Mouse (Mus musculus) embryonic fibroblast, embryonic 13.5 days (primary cell): ENCODE results near the gene Anxa9. TPM values are rescaled to one million over a fixed set of nuclear protein-coding genes. Genes with fewer than 3 reads are reported as not detected.

ENCODE experiments used
- H3K27ac ChIP-seq: 2 replicates; pipeline ENCODE4 v1.5.1; 2012; ENCODE audit warnings: low read length, control low read depth, inconsistent platforms; ENCODE audit not compliant: insufficient read depth
- H3K4me1 ChIP-seq: 2 replicates; pipeline ENCODE4 v1.6.1; 2011; ENCODE audit warnings: low read length; ENCODE audit not compliant: control insufficient read depth, insufficient read depth
- H3K4me3 ChIP-seq: 2 replicates; pipeline ENCODE4 v1.5.1; 2011; ENCODE audit warnings: mild to moderate bottlenecking, control low read depth, low read length; ENCODE audit not compliant: insufficient read depth
- CTCF ChIP-seq: IDR thresholded peaks from 2 replicates; pipeline ENCODE4 v1.5.1; 2011; ENCODE audit warnings: mild to moderate bottlenecking, control low read depth, low read length, moderate library complexity, borderline replicate concordance; ENCODE audit not compliant: insufficient read depth
- POLR2A ChIP-seq: IDR thresholded peaks from 2 replicates; pipeline ENCODE4 v1.6.1; 2011; ENCODE audit warnings: low read depth, mild to moderate bottlenecking, control low read depth, low read length, moderate library complexity
- polyA plus RNA-seq: library from polyadenylated mRNA; stranded (reverse); fragments of >200 nt; gene quantifications from 2 replicates; pipeline ENCODE4 v1.2.4, GENCODE M21; 2011; ENCODE audit warnings: low read depth; ENCODE audit not compliant: missing spikeins, insufficient read length

Anxa9 gene
- polyA plus RNA-seq, 1 experiment: 0.79 TPM

GRCm38 (mm10) chr3:95295321-95296102 lies 11.5 kb downstream of the Anxa9 start:
- TF ChIP-seq CTCF: no peak
- TF ChIP-seq POLR2A: no peak
- Histone ChIP-seq H3K4me1 (no peaks in the 10 kb centered on the region), H3K4me3 (no peak overlapping the region), H3K27ac (no peak overlapping the region)

- no peak overlapping the region for H3K4me3 ChIP-seq
- no peak overlapping the region for H3K27ac ChIP-seq
- H3K4me1 ChIP-seq: no peaks in the 10 kb centered on the region
- TF ChIP-seq POLR2A (no peak), CTCF (no peak)
Observed at GRCm38 (mm10) chr3:95294718-95295117, 12.3 kb downstream of the Anxa9 start.

- Histone ChIP-seq H3K27ac (no peak overlapping the region), H3K4me3 (no peak overlapping the region), H3K4me1 (no peaks in the 10 kb centered on the region)
- TF ChIP-seq CTCF: no peak
- TF ChIP-seq POLR2A: no peak
Observed at GRCm38 (mm10) chr3:95294316-95294715, 12.7 kb downstream of the Anxa9 start.

- TF ChIP-seq POLR2A: no peak
- no peak for TF ChIP-seq CTCF
- no peak overlapping the region for H3K27ac ChIP-seq
- H3K4me3 ChIP-seq: no peak overlapping the region
- H3K4me1 ChIP-seq: no peaks in the 10 kb centered on the region
Observed at GRCm38 (mm10) chr3:95293537-95293936, 13.4 kb downstream of the Anxa9 start.

GRCm38 (mm10) chr3:95292899-95293298 lies 14.1 kb downstream of the Anxa9 start:
- TF ChIP-seq POLR2A: no peak
- TF ChIP-seq CTCF: no peak
- H3K4me3 ChIP-seq: no peak overlapping the region
- no peak overlapping the region for H3K27ac ChIP-seq
- H3K4me1 ChIP-seq: no peaks in the 10 kb centered on the region

- H3K27ac ChIP-seq: no peak overlapping the region
- TF ChIP-seq CTCF: no peak
- no peak for TF ChIP-seq POLR2A
- no peak overlapping the region for H3K4me3 ChIP-seq
- no peaks in the 10 kb centered on the region for H3K4me1 ChIP-seq
Observed at GRCm38 (mm10) chr3:95291041-95291440, 15.9 kb downstream of the Anxa9 start.

GRCm38 (mm10) chr3:95290156-95290555 lies 16.8 kb downstream of the Anxa9 start:
- H3K27ac ChIP-seq: no peak overlapping the region
- no peak overlapping the region for H3K4me3 ChIP-seq
- H3K4me1 ChIP-seq: no peaks in the 10 kb centered on the region
- TF ChIP-seq CTCF: no peak
- no peak for TF ChIP-seq POLR2A

- TF ChIP-seq CTCF (no peak), POLR2A (no peak)
- H3K27ac ChIP-seq: no peak overlapping the region
Observed at GRCm38 (mm10) chr3:95289419-95289818, 17.6 kb downstream of the Anxa9 start.

GRCm38 (mm10) chr3:95287541-95287940 lies 19.4 kb downstream of the Anxa9 start:
- H3K4me1 ChIP-seq: no peaks in the 10 kb centered on the region
- TF ChIP-seq POLR2A (no peak), CTCF (no peak)
- H3K4me3 ChIP-seq: no peak overlapping the region
- H3K27ac ChIP-seq: no peak overlapping the region

More at GRCm38 (mm10) chr3:95289419-95289818, 17.6 kb downstream of the Anxa9 start:
- Histone ChIP-seq H3K4me1 (no peaks in the 10 kb centered on the region), H3K4me3 (no peak overlapping the region)

GRCm38 (mm10) chr3:95286510-95286909 lies 20.5 kb downstream of the Anxa9 start:
- no peak overlapping the region for H3K27ac ChIP-seq
- no peak overlapping the region for H3K4me3 ChIP-seq
- TF ChIP-seq POLR2A (no peak), CTCF (no peak)
- no peaks in the 10 kb centered on the region for H3K4me1 ChIP-seq

- Histone ChIP-seq H3K4me3 (no peak overlapping the region), H3K27ac (no peak overlapping the region), H3K4me1 (no peaks in the 10 kb centered on the region)
- TF ChIP-seq POLR2A (no peak), CTCF (no peak)
Observed at GRCm38 (mm10) chr3:95286011-95286410, 21.0 kb downstream of the Anxa9 start.
